Mouse (Mus musculus): ENCODE data around the gene Grid1. TPM values are rescaled to one million over a fixed set of nuclear protein-coding genes. Genes with fewer than 3 reads are reported as not detected.

Gene Grid1
- total RNA-seq, 2 experiments from 2014 or later, result 48.4 to 51.1 TPM

GRCm38 (mm10) chr14:34980756-34981155 lies 160.8 kb downstream of the Grid1 start:
- DNase-seq (ENCODE audit: low spot score in 2 of 2), result no peak

- DNase-seq (ENCODE audit: low spot score in 2 of 2), result no peak
Observed at GRCm38 (mm10) chr14:34989131-34989530, 169.2 kb downstream of the Grid1 start.

DNA sequence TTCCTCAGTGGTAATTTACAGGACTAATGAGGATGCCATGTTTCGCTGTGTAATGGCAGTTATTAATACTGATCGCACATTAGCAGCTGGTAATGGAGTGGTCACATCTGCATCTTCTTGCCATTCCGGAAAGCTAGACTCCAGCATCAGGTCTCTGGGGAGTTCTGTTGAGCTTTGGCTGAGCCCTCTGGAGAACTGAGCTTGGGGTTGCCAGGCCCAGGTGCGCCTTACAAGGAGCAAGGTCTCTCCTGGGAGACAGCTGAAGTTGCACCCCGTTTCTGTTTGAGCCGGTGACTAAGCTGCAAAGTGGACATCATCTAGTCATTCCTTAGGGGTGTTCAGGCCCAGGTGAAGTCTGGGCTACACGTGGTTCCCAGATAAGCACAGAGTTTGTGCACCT lies 186.8 kb downstream of the Grid1 start:
- no peak for DNase-seq (ENCODE audit: low spot score in 2 of 2)

- no peak for DNase-seq (ENCODE audit: low spot score in 2 of 2)
Observed at GRCm38 (mm10) chr14:35008674-35009073, 188.8 kb downstream of the Grid1 start.

DNA sequence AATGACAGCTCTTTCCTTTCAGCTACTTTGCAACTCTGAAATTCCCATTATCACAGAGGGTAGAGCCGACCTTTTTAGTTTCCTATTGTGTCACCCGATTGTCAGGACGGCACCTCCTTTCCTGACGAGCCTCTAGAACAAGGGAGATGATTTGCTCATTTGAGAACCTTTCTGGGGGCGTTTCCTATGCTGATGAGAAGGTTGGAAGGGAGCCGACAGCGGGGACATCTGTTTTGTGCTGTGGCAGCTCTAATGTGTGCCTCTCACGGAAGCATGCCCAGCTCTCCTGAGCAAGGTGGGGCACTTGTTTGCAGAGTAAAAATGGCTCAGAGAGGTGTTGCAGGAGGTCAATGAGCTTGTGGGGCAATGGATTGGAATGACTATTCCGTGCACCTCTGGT lies 189.2 kb downstream of the Grid1 start:
- DNase-seq (ENCODE audit: low spot score in 2 of 2), result no peak

- no peak for DNase-seq (ENCODE audit: low spot score in 2 of 2)
Observed at GRCm38 (mm10) chr14:35026686-35027085, 206.8 kb downstream of the Grid1 start.

DNA sequence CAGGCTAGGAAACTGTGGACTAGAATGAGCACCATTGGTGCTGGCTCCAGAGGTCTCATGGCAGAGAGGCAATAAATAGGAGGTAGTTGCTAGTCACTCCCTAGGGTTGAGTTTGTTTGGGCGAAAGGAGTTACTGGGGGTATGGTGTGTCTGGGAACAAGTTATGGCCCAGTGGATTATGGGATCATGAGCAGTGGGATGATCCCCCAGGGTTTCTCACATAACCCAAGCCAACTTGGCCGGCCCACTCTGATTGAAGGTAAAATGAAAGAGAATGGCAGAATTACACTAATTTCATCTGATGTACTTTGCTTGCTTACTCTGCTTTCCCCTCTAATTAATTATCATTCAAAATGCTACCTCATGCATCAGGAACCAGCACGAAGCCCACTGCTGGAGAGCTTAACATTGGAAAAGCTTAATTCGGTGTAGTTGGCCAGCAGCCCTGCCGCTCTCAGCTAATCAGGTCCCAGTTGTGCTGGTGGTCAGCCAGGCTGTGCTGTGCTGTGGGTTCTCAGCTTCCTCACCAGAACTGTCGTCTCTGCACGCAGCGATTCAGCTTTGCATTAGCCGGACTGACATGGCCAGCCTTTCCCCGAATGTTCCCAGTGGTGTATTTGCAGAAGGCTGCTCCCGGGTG lies 207.7 kb downstream of the Grid1 start:
- peak; percentile 35 to 54 for DNase-seq (ENCODE audit: low spot score in 2 of 2)

GRCm38 (mm10) chr14:35029626-35030025 lies 209.7 kb downstream of the Grid1 start:
- DNase-seq (ENCODE audit: low spot score in 2 of 2), result peak in 1 of 2 experiments; percentile 6

DNA sequence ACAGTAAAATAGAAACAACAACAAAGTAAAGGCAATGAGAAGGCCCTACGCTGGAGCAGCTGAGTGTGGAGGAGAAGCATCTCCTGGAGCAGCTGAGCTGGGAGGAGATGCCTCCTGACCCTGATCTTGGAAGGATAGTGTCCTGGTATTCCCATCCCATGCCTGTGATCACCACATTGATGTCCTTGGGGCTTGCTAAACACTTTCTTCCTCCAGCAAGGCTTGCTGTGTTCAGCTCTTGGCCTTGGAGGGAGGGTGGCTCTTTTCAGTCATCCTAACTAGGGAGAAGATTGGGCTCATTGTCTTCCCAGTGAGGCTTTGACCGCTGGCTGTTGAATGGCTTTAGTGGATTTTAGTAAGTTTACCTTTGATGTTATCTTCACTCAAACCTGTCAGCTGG lies 210.4 kb downstream of the Grid1 start:
- DNase-seq (ENCODE audit: low spot score in 2 of 2), result peak in 1 of 2 experiments; percentile 6

GRCm38 (mm10) chr14:35032283-35032682 lies 212.4 kb downstream of the Grid1 start:
- DNase-seq (ENCODE audit: low spot score in 2 of 2), result no peak

GRCm38 (mm10) chr14:35044268-35044667 lies 224.4 kb downstream of the Grid1 start:
- no peak for DNase-seq (ENCODE audit: low spot score in 2 of 2)

DNA sequence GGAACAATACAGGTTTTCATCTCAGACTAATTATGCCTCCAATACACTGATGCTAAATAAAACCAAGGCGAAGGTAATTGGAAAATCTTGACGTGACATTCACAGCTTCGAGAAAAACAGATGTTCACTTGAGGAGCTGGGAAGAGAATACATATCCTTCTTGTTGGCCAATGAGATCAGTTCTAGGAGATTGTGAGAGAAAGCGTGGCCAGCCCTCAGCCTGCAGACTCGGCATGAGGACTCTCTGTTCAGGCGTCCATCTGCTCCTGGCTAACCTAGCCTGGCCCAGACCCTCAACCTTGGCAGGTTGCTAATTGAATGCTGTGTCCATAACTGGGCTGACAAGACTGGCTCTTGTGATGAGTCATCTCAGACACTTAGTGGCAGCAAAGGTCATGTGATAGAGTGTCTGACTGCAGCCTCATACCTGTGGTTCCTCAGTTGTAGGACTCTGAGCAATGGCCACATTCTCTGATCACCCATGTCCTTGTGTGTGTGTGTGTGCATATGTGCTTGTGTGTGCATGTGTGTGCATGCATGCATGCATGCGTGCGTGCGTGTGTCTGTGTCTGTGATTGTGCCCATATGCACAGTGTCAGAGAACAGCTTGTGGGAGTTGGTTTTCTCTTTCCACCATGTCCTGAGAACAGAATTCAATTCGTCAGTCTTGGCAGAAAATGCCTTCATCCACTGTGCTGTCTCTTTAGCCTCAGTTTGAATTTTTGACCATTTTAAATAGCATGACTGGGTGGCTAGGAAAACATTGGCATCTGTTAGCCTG lies 225.2 kb downstream of the Grid1 start:
- no peak for DNase-seq (ENCODE audit: low spot score in 2 of 2)

GRCm38 (mm10) chr14:35049231-35049630 lies 229.3 kb downstream of the Grid1 start:
- no peak for DNase-seq (ENCODE audit: low spot score in 2 of 2)

GRCm38 (mm10) chr14:35054139-35054538 lies 234.2 kb downstream of the Grid1 start:
- no peak for DNase-seq (ENCODE audit: low spot score in 2 of 2)

GRCm38 (mm10) chr14:35074636-35075035 lies 254.7 kb downstream of the Grid1 start:
- DNase-seq (ENCODE audit: low spot score in 2 of 2), result peak; percentile 58 to 67

DNA sequence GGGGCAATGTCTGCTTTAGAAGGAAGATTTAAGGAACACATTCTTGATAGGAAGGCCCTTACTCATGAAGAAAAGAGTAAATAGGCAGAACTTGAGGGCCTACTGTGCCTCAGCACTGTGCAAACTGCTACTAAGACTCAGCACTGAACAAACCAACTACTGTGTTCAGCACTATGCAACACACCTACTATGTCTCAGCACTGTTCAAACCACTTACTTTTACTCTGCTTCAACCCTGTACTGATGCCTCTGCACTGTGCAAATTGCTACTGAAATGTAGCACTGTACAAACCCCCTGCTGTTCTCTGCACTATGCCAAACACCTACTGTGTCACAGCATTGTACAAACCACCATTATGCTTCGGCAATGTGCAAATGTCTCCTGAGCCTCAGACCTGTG lies 260.0 kb downstream of the Grid1 start:
- no peak for DNase-seq (ENCODE audit: low spot score in 2 of 2)

DNA sequence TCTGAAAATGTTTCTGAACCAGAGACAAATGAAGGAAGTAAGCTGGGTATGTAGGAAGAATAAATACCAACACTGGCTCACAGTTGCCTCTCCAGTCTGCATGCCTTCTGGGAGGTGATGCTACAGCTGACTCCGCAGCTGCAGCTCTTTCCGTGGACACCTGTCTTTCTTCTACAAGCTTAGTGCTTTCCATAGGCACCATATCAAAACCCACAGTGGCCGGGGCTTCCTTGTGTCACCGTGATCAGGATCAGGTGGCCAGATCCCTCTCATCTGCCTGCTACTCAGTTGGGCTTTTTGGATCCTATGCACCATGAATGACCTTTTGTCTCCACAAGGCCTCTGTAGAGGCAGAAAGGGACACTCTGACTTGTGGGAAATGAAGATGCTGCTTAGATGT lies 272.7 kb downstream of the Grid1 start:
- no peak for DNase-seq (ENCODE audit: low spot score in 2 of 2)

- DNase-seq (ENCODE audit: low spot score in 2 of 2), result no peak
Observed at GRCm38 (mm10) chr14:35093561-35094186, 273.8 kb downstream of the Grid1 start.

GRCm38 (mm10) chr14:35095506-35096059 lies 275.7 kb downstream of the Grid1 start:
- no peak for DNase-seq (ENCODE audit: low spot score in 2 of 2)

DNA sequence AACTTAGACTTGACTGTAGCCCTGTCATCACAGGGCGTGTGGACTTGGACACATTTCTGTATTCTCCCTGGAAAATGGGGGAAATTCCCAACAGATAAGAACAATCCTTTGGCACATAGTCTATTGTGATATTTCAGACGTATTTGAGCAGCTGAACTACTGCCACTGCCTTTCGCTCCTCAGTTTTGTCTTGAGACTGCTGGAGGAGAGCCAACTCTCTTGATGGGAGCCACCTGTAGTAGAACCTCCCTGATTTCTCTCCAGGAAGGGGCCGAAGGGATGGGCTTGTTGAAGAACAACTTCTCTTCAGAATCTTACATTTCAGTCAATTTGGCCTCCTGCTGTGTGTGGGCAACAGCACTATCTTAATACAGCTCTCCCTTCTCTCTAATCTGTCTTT lies 276.2 kb downstream of the Grid1 start:
- DNase-seq (ENCODE audit: low spot score in 2 of 2), result no peak

GRCm38 (mm10) chr14:35097166-35097565 lies 277.3 kb downstream of the Grid1 start:
- no peak for DNase-seq (ENCODE audit: low spot score in 2 of 2)

DNA sequence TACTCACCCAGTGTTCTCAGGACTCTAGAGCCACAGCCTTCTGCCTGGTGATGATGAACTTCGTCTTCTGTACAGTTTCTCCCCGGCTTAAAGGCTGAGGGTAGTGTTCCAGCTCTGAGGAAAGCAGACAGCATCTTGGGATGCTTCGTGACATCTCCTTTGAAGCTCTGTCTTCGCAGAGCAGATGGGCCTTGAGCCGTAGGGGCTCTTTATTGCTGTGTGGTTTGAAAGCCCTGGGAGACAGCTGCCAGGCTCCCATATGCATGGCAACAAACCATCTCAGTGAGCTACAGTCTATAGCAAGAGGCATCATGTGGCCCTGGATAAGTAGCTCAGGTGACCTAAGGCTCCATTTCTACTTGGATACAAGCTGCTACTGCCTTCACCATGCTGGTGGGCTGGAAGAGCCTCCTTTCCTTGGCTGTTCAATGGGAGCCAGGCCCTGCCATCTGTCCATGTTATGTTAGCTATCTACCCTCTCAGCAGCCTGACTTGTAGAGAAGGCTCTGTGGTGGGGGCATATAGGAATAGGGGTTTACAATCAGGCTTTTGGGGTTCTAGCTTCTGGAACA lies 283.8 kb downstream of the Grid1 start:
- no peak for DNase-seq (ENCODE audit: low spot score in 2 of 2)

Data from layer of hippocampus, postnatal 10 days (tissue).